Mouse (Mus musculus) layer of hippocampus, adult 18-20 months (tissue): Measurements from ENCODE around the gene Macf1. TPM values are rescaled to one million over a fixed set of nuclear protein-coding genes. Genes with fewer than 3 reads are reported as not detected.
"Not testable (repeated sequence)": the region's sequence is repeated elsewhere in the genome, so short reads cannot be mapped to it uniquely, and the experiment has no call there.

ENCODE experiments used
- DNase-seq, 2 experiments: peaks; one replicate each; pipeline ENCODE4 v3.0.0; 2022; ENCODE audit warnings: low spot score in 2 of 2
- total RNA-seq, 2 experiments: library from RNA; stranded (reverse); gene quantifications; 2 replicates each; pipeline ENCODE4 v1.2.3; 2021

Gene Macf1
- total RNA-seq, 2 experiments from 2014 or later, result 219 to 233 TPM

DNA sequence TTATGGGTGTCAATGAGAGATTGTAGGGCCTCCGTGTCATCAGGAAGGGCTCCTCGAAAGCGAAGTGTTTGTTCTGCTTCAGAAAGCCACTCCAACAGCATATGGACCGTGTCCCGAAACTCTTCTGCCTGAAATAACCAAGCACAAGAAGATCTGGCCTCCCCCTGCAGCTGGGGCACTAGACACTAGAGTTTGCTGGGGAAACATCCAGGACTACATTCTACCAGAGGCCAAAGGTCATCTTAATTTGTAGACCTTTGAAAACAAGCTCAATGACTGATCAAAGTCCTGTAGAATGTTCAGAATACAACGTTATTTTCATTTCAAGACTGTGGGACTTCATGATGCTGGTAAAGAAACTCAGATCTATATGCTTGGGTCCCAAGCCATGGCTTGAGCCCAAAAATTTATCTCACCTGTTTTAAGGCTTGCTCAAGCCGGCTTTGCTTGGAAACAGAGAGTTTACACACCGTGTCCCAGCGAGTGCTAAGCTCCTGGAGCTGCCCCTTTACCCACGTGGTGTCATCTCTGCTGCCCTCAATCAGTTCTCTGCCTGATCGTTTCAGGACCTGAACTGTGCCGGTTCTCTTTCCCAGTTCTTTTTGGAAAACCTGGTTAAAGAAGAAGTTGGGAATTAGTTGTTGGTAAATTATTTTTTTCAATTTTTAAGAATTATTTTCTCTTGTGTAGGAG is 309.7 kb downstream of the Macf1 start:
- no peak for DNase-seq

DNA sequence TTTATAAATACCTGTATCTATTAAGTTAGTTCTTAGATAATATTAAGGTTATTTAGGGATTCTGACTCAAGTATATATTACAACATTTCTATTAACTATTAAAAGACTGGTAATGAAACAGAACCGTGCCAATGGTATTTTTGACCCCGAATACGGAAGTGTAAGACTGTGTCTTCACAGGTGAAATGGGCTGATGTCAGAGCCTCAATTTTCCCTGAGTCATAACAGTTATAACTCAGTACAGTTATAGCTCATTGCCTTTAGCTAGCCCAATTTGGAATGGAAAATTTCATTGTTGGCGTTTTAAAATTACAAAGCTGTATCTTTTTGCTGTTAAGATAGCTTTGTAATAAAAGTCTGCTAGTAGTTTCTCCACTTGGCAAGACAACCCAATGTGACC is 320.6 kb downstream of the Macf1 start:
- no peak for DNase-seq

DNA sequence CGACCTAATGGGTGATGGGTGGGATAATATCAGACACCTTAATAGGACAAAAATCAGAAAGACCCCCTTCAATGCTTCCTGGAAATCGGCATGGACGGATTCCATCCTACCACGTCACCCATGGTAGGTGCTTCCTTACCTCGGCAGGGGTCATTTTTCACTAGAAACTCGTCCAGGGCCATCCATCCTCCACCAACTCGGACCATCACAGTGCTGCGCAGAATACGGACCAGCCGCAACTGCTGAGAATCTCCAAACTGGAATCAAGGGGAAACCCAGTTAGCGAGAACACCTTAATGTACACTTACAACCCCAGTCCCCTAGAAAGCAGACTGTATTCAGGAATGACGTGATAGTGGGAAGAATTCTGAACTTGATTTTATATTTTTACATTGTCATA is 323.4 kb downstream of the Macf1 start:
- no peak for DNase-seq

DNA sequence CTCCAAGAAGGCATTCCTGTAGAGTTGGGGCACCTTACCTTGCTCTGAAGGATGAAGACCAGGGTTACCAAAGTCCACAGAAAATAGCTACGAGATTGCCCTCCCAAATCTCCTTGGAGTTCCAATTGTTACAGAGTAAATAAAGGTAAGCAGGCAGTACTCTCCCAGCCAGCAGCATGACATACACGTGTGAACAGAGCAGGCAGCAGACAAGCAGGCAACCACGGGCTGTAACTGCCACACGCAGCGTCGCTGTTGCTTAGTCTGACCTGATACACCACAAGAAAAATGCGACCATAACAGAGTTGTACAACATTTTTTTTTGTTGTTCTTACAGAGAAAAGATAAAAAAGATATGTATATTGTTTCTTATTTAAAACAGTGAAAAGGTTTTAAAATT is 325.5 kb downstream of the Macf1 start:
- no peak for DNase-seq

DNA sequence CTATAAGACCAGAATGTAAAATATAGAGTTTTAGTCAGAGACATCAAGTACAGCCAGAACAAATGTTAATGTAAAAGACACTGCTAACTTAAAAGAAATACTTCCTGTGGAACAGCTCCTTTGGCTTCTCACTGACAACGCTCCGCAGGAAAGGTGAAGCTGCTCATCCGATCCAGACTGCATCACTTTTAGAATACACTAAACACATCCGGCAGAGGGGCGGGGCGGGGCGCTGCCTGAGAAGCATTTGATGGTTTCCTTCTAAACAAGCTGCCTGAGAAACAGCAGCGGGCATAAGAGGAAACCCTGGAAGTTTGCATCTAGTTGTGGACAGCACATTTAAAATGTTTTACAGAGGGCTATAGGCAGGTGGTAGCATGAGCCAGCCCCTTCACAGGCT is 328.2 kb downstream of the Macf1 start:
- no peak for DNase-seq

DNA sequence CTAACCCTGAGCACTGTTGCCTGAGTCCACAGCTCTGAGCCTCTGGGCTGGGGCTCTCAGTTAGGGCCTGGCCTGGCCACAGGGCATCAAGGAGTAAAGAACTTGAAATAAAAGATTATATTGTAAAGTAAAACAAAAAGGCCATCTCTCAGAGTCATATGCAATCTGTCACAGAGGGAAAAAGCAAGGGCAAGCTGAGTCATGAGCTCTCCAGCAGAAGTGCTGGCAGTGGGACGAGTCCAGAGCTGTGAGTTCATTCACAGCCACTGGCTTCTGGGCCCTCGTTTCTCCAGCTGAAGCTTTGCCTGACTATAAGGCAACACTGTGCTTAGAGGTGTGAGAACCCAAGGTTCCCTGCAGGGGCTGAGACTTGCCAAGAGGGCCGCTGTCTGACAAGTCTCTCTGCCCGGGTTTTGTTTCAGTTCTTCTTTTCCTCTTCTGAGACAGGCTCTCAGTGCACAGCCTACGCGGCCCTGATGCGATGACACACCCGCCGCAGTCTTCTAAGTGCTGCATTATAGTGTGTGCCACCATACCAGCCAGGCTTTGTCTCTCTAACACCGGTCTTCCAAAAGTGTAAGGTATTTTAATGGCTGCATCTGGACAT is 330.8 kb downstream of the Macf1 start:
- no peak for DNase-seq

DNA sequence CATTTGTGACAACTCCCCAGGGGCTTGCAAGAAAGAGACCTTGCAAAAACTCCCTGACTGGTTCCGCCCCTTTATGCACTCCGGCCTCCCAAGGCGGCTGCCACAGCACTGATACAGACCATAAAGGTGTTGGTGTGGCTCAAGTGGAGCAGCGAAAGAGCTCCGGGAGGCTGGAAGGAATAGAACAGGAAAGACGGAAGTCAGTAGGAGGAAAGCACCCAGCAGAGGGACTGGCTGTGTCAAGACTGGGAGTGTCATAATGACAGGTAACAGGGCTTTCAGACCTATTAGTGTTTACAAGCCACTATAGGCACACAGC is 340.7 kb downstream of the Macf1 start:
- DNase-seq, result no peak

DNA sequence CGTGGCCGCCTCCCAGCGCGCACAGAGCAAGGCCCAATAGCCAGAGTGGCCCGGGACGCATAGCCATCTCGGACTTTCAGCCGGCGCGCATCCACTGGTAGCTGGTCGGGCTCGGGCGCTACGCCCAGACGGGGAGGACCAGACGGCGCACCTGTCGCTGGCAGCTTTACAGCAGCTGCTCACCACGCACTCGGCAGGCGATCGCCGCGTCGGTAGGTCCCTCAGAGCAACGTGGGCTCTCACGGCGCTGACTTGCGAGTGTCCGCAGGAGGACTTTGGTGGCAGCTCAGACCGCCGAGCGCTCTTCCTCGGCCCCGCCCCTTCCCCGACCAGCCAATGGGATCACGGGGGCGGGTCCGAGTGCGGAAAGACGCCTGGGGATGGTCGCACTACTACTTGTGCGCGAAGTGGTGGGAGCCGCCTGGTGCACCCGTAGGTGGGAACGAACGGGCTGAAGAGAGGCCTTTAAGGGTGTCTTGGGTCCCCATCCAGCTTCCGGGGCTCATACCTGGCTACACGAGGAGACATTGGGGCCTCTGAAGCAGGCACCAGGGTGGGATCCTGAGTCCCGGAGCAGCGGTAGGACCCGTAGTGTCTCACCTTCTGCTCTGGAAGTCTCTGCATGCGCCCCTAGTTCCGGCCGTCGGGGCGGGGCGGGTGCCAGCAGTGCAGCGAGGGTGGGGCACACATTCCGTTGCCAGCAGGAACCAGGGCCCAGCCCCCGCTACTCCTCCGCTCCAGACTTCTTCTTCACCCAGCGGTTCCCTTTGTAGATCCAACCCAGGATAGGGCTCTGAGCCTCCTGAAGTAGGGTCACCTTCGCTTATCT is 341.3 kb downstream of the Macf1 start, which contains the start of gene Bmp8a:
TSS of gene Bmp8a (minus strand) at position 611 of the 829 bp plus-strand sequence.
- DNase-seq, result no peak

DNA sequence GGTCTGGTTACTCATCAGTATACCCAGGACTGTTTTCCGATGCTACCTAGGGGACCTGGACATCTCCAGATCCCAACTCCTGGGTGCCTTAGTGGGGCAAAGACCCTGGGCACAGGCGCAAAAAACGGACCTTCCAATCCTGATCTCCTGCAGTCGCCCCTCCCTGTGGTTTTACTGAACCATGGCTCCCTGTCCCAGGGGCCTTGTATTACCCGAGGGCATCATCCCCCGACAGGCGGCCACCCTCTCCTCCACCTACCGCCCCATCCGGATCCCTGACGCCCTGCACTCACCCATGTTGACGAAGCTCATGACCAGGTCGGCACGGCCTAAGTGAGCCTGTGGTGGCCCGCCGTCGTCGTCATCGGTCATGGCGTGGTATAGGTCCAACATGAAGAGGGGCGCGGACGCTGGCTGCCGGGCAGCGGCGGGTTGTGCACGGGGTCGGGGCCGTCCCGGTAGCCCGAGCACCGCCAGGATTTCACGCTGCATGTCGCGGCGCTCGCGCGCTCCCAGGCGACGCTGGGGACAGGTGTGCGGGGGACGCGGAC is 342.0 kb downstream of the Macf1 start:
- DNase-seq, result no peak

DNA sequence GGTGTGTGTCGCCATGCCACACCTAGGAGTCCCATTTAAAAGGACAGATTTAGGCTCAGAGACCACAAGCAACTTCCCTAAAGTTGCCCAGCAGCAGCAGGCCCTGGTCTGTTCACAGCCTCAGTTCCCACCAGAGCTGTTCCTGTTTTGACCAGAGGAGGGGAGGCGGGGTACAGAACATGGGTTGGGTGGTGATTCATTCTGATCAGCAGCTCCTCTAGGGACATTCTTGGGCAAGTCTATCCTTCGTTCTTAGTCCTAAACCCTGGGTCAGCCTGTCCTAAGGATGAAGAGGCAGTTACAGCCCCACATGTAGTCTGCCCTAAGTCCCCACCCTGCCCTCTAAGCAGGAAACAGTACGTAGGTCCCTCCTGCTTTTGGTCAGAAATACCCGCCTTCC is 343.9 kb downstream of the Macf1 start:
- DNase-seq, result no peak

DNA sequence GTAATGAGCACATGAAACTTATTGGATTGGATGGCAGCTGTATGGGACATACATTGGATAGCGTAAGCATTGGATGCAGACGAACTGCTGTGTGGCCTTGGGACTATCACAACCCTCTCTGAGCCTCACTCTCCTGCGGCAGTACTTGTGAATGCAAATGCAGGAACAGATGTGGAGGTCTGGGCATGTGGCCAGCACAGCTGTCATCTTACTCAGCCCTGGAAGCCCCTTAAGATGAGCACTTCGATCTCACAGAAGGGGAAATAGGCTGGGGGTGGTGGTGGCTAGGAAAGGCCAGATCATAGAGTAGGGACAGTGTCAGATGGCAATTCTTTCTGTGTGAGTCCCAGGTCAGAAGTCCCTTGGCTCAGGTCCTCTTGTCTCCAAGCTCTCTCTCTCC is 346.5 kb downstream of the Macf1 start:
- no peak for DNase-seq

DNA sequence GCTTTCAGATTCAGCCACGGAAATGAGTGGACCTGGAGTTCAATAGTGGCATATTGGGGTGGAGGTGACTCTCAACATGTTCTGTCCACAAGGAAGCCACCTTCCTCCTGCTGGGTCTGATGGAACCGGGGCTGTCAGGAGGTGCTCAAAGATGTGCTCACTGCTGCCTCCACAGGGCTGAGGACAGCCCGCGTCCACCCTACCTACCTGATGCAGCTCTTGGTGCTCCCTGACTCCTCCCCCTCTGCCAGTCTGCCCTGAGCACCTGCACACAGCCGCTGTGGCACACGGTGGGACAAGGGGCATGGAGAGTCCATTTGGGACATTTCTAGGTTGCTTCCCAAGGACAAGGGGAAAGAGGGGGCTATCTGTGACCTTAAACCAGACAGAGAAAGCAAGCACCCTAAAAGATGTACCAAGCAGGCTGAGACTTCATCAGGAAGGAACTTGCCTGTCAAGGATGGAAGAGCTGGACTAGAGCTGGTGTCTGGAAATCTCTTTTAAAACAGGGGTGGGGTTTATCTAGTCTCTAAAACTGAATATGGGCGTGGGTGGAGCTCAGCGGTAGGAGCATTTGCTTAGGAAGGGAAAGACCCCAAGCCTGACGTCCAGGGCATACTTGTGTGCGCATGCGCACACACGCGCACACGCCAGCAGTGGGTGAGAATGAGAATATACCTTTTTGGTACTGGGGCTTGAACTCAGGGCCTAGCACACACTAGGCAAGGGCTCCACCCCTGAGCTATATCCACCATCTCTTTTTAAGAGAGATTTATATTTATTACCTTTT is 348.2 kb downstream of the Macf1 start:
- no peak for DNase-seq

DNA sequence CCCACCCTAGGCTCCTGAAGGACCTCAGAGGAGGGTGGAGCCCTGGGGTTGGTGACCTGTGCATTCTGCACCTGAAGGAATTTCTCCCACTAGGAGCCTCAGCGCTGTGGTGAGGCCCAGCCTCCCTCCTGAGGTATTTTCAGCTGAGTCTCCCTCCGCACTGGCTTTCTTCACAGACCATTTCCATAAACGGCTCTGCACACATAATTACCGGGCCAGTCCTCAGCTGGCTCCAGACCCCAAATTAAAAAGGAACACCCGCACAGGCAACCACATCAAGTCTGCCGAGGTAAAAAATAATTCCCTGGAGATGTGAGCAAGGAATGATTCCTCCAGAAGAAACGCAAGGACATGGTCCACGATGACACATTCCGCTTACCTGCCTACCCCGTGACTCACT is 348.9 kb downstream of the Macf1 start:
- not testable (repeated sequence) for DNase-seq

DNA sequence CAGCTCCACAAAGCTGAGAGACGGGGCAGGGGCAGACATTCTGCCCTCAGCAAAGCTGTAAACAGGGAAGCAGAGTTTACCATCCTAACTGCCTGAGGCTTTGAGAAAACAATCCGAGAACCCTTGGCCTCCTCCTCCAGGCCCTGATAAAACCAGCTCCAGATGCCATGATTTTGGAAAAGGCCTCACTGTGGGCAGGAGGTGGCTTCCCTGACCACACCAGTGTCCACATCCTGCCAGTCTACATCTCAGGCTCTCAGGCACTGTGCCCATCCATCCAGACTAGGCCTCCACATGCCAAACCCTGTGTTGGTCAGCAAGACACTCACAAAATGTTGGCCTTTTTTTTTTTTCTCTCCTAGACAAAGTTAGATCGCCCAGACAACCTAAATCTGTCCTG is 350.0 kb downstream of the Macf1 start:
- no peak for DNase-seq

DNA sequence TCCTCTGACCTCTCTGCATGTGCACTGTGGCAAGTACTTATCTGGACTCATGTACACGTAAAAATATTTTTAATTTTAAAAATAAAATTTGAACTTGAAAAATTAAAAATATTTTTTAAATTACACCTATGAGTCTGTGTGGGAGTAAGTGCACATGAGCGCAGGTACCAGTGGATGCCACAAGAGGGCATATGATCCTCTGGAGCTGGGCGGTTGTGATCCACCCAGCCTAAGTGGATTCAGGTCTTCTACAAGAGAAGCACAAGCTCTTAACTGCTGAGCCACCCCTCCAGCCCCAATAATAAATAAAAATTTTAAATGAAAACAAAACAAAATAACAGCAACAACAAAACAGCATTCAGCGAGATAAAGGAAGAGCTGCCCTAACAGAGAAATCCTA is 351.0 kb downstream of the Macf1 start:
- DNase-seq, result no peak

DNA sequence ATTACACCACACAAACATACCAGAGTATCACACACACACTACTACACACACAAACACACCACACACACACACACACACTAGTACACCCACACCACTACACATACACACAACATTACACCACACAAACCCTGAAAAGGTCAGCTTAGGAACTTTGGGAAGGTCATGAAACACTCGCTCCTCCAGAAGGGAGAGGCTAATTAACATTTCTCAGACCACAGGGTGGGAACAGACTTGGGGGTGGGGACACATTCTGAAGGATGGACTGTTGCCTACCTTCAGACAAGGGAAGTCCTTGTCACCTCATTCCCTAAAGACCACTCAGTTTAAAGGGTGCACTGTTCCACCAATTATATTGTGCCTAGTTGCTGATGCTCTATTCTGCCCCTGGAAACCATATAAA is 352.2 kb downstream of the Macf1 start:
- not testable (repeated sequence) for DNase-seq

DNA sequence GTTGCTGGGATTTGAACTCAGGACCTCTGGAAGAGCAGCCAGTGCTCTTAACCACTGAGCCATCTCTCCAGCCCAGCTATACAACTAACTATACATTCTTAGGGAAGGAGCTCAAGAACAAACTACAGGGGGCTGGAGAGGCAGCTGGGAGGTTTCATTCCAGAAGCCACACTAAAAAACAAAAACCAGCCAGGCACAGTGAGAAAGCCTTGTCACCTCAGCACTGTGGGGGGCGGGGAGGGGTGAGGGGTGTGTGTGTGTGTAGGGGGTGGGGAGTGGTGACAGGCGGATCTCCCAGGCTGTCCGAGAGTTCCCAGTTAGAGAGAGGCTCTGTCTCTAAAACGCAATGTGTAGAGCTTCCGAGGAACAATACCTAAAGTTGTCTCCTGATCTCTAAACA is 352.8 kb downstream of the Macf1 start:
- DNase-seq, result no peak

DNA sequence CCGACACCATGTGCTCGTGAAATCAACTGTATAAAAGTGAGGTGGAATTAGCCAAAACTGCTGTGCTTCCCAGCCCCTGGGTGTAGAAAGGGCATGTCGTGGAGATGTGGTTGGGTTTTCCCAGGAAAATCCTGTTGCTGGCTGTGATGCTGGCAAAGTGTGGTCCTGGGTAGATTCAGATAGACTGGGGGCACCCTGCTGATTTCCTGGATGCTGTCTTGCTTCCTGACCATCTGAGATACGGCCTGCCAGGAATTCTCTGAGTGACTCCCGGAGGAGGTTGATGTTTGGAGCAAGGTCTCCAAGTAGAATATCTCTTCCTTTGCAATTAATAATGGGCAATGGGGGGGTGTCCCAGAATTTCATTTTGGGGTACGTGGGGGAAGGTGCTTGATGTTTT is 355.2 kb downstream of the Macf1 start:
- no peak for DNase-seq

DNA sequence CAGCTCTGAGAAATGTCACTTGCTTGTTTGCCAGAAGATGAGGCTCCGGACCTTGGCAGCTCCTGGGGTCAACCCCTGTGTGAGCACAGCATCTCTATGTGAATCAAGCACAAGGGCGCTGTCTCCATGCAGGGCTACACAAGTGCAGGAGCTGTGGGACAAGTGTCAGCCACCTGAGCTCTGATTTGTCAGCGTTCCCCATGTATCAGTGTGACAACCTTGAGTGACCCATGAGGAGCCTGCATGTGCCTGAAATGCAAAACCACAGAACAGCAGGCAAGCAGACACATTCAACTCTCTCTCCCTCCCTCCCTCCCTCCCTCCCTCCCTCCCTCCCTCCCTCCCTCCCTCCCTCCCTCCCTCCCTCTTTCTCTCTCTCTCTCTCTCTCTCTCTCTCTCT is 356.5 kb downstream of the Macf1 start:
- no peak for DNase-seq

DNA sequence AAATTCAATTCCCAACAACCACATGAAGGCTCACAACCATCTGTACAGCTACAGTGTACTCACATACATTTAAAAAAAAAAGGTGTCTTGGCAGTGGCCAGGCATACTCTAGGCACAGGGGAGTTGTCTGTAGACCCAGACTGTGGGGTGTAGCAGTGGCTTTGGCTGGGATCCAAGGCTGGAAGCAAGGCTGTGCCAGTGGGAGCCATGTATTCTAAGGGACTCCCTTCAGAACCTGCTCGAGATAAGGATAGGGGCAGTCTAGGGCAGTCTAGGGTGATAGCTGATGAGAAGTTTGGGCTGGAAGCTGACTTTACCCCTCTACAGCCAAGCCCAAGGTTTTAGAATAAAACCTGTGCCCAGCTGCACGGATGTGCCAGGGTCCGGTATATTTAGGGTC is 358.1 kb downstream of the Macf1 start:
- no peak for DNase-seq

DNA sequence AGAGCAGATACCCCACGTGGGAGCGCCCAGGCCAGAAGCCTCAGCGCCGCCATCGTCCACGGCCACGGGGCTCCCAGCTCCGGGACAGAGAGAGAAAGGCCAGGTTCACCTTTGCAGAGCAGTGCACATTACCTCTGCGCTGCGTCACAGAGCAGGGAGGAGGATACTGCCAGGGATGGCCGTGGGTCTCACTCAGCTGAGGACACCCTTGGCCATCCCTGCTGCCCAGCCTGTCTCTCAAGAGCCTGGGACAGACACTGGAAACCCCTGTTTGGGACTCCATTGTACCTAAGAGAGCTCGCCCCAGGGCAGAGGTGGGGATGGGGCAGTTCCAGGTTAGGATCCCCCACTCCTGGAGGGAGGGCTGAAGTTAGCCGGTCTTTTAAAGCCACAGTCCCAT is 360.6 kb downstream of the Macf1 start, which contains the start of gene Oxct2a:
TSS of gene Oxct2a (minus strand) at position 101 of the 400 bp plus-strand sequence.
- no peak for DNase-seq
